Mouse (Mus musculus): ENCODE results near the gene Pltp. TPM values are rescaled to one million over a fixed set of nuclear protein-coding genes. Genes with fewer than 3 reads are reported as not detected.

Pltp gene
- polyA plus RNA-seq, 1 experiment from 2014 or later: 78.1 TPM

DNA sequence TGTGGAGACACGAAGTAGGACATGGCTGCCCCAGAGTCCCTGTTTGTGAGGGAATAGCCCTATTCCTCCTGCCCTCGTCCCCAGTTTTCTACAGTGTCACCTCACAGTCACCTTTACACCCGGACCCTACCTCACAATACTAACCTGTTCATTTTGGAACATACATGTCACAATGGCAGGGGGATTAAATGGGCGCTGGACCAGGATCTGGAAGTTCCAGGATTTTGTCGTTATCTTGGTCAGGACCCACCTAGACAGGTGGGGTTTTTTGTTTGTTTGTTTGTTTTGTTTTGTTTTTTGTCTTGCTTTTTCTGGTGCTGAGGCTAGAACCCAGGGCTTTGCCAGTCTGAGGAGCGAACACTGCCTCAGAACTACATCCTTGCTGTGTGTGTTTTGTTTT, 29.1 kb downstream of the Pltp start, which contains the start of gene Spata25:
Gene Spata25 (minus strand): TSS at position 101 of the 400 bp plus-strand sequence.
- WGBS: 85% methylated on average over 6 of the region's 6 CpGs
- Histone ChIP-seq H3K36me3 (peaks cover 48% of the 10 kb centered on the region), H3K27ac (no peak within 1 kb of the TSS), H3K27me3 (ENCODE audit: insufficient read depth, poor library complexity, severe bottlenecking) (no peaks in the 10 kb centered on the region), H3K9me3 (no peaks in the 10 kb centered on the region), H3K4me1 (replicated peaks) (peaks cover 21% of the 10 kb centered on the region), H3K4me3 (no peak within 1 kb of the TSS)
- DNase-seq (ENCODE audit: low spot score): no peak

DNA sequence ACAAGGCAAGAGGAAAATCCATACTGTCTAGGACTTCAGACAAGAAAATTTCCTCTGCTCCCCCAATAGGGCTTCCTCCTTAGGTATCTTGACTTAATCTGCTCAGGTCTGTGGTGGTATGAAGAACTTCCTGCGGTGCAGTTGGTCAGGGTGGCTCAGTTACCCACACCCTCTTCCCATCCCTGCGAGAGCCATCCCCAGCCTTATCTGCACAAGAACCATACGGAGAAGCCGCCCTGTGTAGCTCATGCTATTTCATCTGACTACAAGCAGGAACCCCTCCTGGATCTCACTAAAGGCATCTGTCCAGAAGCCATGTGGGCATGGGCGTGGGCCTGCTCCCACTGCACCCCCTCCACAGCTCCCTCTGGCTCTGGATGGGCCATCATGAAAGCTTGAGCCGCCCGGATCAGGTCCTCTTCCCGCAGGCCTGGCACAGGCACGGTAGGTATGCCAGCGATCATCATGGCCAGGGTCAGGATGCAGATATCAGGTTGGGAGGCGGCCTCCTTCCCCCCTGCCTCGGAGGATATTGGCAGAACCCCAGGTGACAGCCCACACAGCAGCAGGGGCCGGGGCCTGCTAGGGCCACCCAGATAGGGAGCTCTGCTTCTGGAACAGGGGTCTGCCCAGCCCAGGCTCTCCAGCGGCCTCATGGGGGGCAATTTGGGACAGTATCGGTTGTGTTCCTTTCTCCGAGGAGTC, 30.2 kb downstream of the Pltp start:
- Histone ChIP-seq H3K27me3 (ENCODE audit: insufficient read depth, poor library complexity, severe bottlenecking) (no peaks in the 10 kb centered on the region), H3K9me3 (no peaks in the 10 kb centered on the region), H3K4me1 (replicated peaks) (peaks cover 18% of the 10 kb centered on the region), H3K27ac (no peak overlapping the region), H3K36me3 (peaks cover 48% of the 10 kb centered on the region), H3K4me3 (no peak overlapping the region)
- 90% methylated on average over 16 of the region's 16 CpGs for WGBS
- no peak for DNase-seq (ENCODE audit: low spot score)

DNA sequence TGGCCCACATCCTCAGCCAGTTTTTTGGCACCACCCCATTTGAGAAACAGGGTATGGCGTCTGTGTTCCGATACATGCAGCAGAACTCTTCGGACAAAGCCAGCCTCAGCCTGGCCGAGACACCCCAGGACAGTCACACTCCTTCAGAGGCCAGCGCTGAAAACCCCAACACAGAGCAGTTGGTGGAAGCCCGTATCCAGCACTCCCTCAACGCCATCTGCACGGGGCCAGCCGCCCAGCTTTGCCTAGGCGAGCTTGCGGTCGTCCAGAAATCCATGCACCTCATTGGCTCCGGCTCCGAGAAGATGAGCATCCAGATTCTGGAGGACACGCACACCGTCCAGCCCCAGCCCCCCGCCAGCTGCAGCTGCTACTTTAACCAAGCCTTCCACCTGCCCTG, 32.0 kb downstream of the Pltp start:
- Histone ChIP-seq H3K4me1 (replicated peaks) (peaks cover 22% of the 10 kb centered on the region), H3K27ac (no peak overlapping the region), H3K9me3 (no peaks in the 10 kb centered on the region), H3K27me3 (ENCODE audit: insufficient read depth, poor library complexity, severe bottlenecking) (no peaks in the 10 kb centered on the region), H3K36me3 (peaks cover 60% of the 10 kb centered on the region), H3K4me3 (no peak overlapping the region)
- DNase-seq (ENCODE audit: low spot score): no peak
- WGBS: 94% methylated on average over 17 of the region's 17 CpGs

DNA sequence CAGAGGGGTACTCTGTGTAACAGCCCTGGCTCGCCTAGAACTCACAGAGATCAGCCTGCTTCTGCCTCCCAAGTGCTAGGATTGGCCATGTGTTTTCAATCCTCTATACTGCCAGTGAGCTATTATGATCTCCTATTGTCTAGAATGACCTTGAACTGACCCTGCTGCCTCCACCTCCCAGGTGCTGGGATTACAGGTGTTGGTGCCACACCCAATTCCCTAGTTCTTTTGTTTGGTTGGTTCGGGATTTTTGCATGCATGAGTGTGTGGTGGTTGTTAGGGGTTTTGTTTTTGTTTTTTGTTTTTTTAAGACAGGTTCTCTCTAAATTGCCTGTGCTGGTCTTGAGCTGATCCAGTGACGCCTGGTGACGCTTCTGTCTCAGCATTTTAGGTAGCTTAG, 33.5 kb downstream of the Pltp start:
- H3K4me3 ChIP-seq: peak overlapping the region; percentile 78
- DNase-seq (ENCODE audit: low spot score): no peak
- no peaks in the 10 kb centered on the region for H3K9me3 ChIP-seq
- 98% methylated on average over 4 of the region's 4 CpGs for WGBS
- H3K4me1 ChIP-seq (replicated peaks): peaks cover 22% of the 10 kb centered on the region
- H3K36me3 ChIP-seq: peaks cover 66% of the 10 kb centered on the region
- H3K27ac ChIP-seq: no peak overlapping the region
- no peaks in the 10 kb centered on the region for H3K27me3 ChIP-seq (ENCODE audit: insufficient read depth, poor library complexity, severe bottlenecking)

DNA sequence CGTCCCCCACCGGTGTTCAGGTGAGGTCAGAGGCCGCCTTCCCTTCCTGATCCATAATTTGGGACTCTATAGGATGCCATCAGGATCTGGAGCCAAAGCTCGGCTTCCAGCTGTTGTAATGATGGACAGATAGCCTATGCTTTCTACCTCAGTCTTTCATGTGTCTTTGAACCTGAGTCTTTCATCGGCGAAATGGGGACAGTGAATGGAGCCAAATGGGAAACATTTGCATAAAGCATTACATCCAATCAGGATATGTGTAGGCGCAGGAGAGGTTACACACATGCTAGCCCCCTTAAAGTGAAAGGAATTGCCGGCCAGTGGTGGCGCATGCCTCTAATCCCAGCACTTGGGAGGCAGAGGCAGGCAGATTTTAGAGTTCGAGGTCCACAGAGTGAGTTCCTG, 34.3 kb downstream of the Pltp start:
- H3K36me3 ChIP-seq: peaks cover 58% of the 10 kb centered on the region
- no peaks in the 10 kb centered on the region for H3K9me3 ChIP-seq
- H3K4me1 ChIP-seq (replicated peaks): peaks cover 22% of the 10 kb centered on the region
- H3K4me3 ChIP-seq: peak overlapping the region; percentile 78
- no peaks in the 10 kb centered on the region for H3K27me3 ChIP-seq (ENCODE audit: insufficient read depth, poor library complexity, severe bottlenecking)
- 3% methylated on average over 10 of the region's 10 CpGs for WGBS
- no peak for DNase-seq (ENCODE audit: low spot score)
- H3K27ac ChIP-seq: peak overlapping the region; percentile 89

DNA sequence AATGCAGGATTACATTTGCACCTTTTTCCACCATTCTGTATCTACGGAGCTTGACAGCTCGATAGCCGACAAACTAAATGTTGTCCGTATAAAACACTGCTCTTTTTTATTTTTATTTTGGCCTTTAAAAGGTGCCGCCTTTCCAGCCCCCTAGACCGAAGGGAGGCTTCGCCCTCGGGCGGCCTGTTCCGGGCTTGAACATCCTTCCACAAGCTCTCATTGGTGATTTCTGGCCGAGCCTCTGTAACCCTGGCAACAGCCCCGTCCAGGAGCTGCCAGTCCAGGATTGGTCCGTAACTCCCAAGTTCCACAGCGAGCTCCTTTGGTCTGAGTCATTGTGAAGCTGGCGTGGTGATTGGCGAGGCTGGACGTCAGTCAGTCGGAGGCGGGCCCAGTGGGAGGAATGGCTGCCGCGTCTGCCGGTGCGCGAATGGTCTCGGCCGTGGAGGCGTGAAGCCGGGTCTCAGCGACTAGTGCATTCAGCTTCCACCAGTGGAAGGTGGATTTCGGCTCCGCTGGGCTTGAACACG, 34.8 kb downstream of the Pltp start, which contains the start of gene Zswim1:
Gene Zswim1 (plus strand): TSS at position 51 of the 530 bp plus-strand sequence.
- 2% methylated on average over 32 of the region's 32 CpGs for whole genome bisulfite sequencing
- no peaks in the 10 kb centered on the region for H3K9me3 ChIP-seq
- peak within 1 kb of the TSS; percentile 89 for H3K27ac ChIP-seq
- peak; percentile 99 for DNase-seq (ENCODE audit: low spot score)
- H3K36me3 ChIP-seq: peaks cover 53% of the 10 kb centered on the region
- peak within 1 kb of the TSS; percentile 78 for H3K4me3 ChIP-seq
- H3K27me3 ChIP-seq (ENCODE audit: insufficient read depth, poor library complexity, severe bottlenecking): no peaks in the 10 kb centered on the region
- H3K4me1 ChIP-seq (replicated peaks): peaks cover 25% of the 10 kb centered on the region

DNA sequence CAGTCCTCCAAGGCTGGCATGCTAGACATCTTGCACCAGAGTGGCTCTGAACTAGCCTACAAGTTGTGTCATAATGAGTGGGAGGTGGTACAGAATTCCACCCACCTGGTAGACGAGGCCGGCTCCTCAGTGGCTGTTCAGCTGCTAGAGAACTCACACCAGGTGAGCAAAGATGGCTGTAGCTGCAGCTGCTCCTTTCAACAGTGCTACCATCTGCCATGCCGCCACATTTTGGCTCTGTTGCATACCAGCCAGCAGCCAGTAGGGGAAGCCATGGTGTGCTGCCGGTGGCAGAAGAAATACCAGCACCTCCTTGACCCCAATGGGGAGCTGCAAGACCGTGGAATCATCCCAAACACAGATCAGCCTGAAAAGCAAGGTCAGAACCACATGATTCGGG, 36.5 kb downstream of the Pltp start:
- Histone ChIP-seq H3K9me3 (no peaks in the 10 kb centered on the region), H3K4me1 (replicated peaks) (peaks cover 28% of the 10 kb centered on the region), H3K27me3 (ENCODE audit: insufficient read depth, poor library complexity, severe bottlenecking) (no peaks in the 10 kb centered on the region), H3K36me3 (peaks cover 37% of the 10 kb centered on the region), H3K27ac (no peak overlapping the region), H3K4me3 (no peak overlapping the region)
- 88% methylated on average over 6 of the region's 6 CpGs for WGBS
- no peak for DNase-seq (ENCODE audit: low spot score)

DNA sequence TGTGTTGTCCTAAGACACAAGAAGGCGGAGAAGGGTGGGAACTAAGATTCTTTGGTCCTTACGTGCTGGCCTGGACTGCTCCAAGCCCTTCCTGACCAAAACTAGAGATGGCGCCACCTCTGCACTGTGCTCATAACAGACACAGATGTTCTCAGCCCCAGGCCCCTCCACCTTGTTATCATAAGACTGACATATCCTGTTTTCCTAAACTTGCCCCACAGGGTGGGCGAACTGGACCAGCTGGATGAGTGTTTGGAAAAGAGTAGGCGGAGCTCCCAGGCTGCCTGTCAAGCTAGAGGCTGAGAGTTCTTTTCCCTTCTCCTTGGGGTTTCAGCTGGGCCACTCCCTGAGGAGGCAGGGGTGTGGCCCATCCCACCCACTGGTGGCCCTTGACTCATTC, 39.8 kb downstream of the Pltp start:
- Histone ChIP-seq H3K4me1 (replicated peaks) (peaks cover 15% of the 10 kb centered on the region), H3K27me3 (ENCODE audit: insufficient read depth, poor library complexity, severe bottlenecking) (no peaks in the 10 kb centered on the region), H3K4me3 (no peak overlapping the region), H3K27ac (0 out of 2 replicates have a peak overlapping the region, but pooled peaks have one; percentile 29), H3K36me3 (peaks cover 34% of the 10 kb centered on the region), H3K9me3 (no peaks in the 10 kb centered on the region)
- 59% methylated on average over 5 of the region's 5 CpGs for WGBS
- peak; percentile 19 for DNase-seq (ENCODE audit: low spot score)

DNA sequence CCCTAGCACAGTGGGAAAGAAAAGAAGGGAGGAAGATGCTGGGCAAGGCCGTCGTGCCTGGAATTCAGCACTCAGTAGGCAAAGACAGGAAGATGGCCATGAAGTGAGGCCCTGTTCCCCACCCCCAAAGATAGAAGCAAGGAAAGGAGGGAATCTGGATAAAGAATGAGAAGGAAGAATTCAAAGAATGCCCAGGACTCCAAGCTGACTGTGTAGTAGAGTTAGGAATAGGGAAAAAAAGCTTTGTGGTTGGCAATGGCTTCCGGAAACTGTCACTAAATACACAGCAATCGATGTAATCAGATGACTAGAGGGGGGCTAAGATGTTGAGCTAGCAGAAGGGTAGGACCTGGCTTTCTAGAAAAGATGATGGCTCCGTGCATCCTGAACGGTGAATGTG, 40.3 kb downstream of the Pltp start:
- H3K4me1 ChIP-seq (replicated peaks): peaks cover 10% of the 10 kb centered on the region
- peaks cover 34% of the 10 kb centered on the region for H3K36me3 ChIP-seq
- H3K9me3 ChIP-seq: no peaks in the 10 kb centered on the region
- H3K27ac ChIP-seq: no peak overlapping the region
- WGBS: 87% methylated on average over 6 of the region's 6 CpGs
- no peak overlapping the region for H3K4me3 ChIP-seq
- DNase-seq (ENCODE audit: low spot score): no peak
- no peaks in the 10 kb centered on the region for H3K27me3 ChIP-seq (ENCODE audit: insufficient read depth, poor library complexity, severe bottlenecking)

DNA sequence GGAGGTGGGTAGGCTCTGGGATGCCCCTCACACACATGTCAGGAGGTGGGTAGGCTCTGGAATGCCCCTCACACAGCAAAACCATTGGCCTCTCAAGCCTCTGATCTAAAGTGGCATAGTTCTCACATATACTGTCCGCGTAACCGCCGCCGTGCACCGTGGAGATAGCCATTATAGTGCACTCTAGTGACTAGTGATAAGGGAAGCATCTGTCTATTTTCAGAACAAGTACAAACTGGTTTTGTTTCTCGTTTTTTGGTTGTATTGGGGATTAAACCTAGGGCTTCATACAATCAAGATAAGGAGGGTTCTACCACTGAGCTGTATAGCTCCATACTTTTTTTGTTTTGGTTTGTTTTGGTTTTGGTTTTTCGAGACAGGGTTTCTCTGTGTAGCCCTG, 41.7 kb downstream of the Pltp start:
- H3K27ac ChIP-seq: no peak overlapping the region
- WGBS: 91% methylated on average over 8 of the region's 8 CpGs
- H3K36me3 ChIP-seq: peaks cover 26% of the 10 kb centered on the region
- peaks cover 7% of the 10 kb centered on the region; the same call in 1 of the 2 replicates for H3K4me1 ChIP-seq (replicated peaks)
- no peaks in the 10 kb centered on the region for H3K27me3 ChIP-seq (ENCODE audit: insufficient read depth, poor library complexity, severe bottlenecking)
- DNase-seq (ENCODE audit: low spot score): no peak
- no peak overlapping the region for H3K4me3 ChIP-seq
- H3K9me3 ChIP-seq: no peaks in the 10 kb centered on the region

DNA sequence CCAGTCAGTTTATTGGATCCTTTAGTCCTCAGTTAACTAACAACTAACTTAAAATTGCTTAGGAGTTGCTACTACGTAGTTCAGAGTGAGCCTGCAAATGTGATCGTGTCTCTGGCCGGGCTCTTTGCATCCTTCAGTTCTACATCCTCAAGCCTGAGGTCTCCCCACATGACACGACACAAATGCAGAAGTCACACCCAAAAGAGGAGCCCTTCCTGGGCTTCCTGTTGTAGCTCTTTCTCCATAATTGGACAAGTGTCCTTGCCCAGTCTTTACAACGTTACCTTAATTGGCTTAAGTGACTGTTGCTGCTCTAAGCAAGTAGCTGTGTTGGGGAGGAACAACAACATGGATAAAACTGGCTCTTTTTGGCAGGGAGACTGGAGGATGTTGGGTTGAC, 42.2 kb downstream of the Pltp start:
- H3K4me1 ChIP-seq (replicated peaks): peaks cover 7% of the 10 kb centered on the region; the same call in 1 of the 2 replicates
- WGBS: 91% methylated on average over 5 of the region's 5 CpGs
- no peak overlapping the region for H3K27ac ChIP-seq
- peaks cover 21% of the 10 kb centered on the region for H3K36me3 ChIP-seq
- H3K27me3 ChIP-seq (ENCODE audit: insufficient read depth, poor library complexity, severe bottlenecking): no peaks in the 10 kb centered on the region
- no peaks in the 10 kb centered on the region for H3K9me3 ChIP-seq
- no peak for DNase-seq (ENCODE audit: low spot score)
- no peak overlapping the region for H3K4me3 ChIP-seq

DNA sequence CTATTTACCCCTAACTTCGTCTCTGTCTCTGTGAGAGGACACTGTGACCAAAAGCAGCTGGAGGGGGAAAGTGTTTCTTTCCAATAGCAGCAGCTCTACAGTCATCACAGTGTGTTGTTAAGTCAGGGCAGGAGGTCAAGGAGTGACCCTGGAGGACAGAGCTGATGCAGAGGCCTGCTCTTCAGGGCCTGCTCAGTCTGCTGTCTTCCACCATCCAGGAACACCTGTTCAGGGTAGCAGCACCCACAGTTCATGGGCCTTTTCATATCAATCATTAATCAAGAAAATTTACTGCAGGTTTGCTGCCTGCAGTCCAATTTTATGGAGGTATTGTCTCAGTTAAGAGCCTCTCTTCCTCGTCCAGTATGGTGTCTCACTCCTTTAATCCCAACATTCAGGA, 44.0 kb downstream of the Pltp start:
- Histone ChIP-seq H3K4me3 (no peak overlapping the region), H3K4me1 (replicated peaks) (peaks cover 7% of the 10 kb centered on the region; the same call in 1 of the 2 replicates), H3K9me3 (no peaks in the 10 kb centered on the region), H3K36me3 (peaks cover 26% of the 10 kb centered on the region), H3K27me3 (ENCODE audit: insufficient read depth, poor library complexity, severe bottlenecking) (no peaks in the 10 kb centered on the region), H3K27ac (no peak overlapping the region)
- no peak for DNase-seq (ENCODE audit: low spot score)
- WGBS: 73% methylated on average over 2 of the region's 2 CpGs

DNA sequence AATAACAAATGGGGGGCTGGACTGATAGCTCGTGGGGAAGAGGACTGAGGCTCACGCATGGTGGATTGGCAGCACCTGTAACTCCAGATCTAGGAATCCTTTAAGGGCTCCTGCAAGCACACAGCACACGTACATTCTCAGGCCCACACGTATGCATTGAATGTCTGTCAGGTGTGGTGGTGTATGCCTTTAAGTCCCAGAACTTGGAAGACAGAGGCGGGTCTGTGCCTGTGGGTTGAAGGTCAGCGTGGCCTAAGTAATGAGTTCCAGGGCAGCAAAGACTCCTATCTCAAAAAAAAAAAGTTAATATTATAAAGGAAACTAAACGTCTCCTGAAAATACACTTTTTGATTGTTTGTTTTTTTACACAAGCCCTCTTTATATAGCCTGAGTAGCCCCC, 50.9 kb downstream of the Pltp start:
- Histone ChIP-seq H3K36me3 (peaks cover 27% of the 10 kb centered on the region), H3K27me3 (ENCODE audit: insufficient read depth, poor library complexity, severe bottlenecking) (no peaks in the 10 kb centered on the region), H3K4me3 (peak overlapping the region; percentile 85; the same call in 1 of the 2 replicates), H3K27ac (no peak overlapping the region), H3K4me1 (replicated peaks) (peaks cover 27% of the 10 kb centered on the region), H3K9me3 (no peaks in the 10 kb centered on the region)
- WGBS: 84% methylated on average over 7 of the region's 7 CpGs
- DNase-seq (ENCODE audit: low spot score): no peak
